Mouse (Mus musculus): Measurements from ENCODE around the gene Hmx3. TPM values are rescaled to one million over a fixed set of nuclear protein-coding genes. Genes with fewer than 3 reads are reported as not detected.

The Hmx3 gene
- total RNA-seq, 4 experiments from 2014 or later, result not detected

DNA sequence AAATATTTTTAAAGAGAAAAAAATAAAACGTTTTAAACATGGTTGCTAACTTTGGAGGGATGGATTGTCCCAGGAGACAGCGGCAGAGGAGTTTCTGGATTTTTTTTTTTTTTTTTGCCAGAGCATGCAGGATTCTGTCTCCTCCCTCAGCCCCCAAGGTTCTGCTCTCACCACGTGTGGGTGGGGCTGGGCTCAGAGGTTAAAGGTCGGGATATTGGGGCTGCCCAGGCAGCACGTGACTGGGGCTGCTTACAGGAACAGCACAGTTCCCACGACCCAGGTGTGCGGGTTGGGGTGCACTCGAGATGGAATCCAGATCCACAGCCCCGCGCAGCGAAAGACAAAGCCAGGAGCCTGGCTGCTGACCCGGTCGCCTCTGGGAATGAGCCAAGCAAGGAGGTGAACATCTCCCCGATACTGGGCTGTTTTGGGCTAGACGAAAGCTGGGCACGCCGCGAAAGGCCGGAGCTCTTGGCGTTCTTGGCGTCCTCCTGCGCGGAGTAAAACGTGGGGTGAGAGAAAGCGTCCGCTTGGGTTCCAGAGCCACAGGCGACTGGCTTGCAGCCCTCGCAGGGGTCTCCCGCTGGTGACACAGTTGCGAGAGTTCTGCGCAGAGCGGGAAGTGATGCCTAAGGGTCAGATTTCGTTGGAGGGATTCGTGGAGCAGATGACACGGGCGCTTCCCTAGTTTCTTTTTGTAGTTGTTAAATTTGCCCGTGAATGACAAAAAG lies 14.0 kb downstream of the Hmx3 start:
- DNase-seq (ENCODE audit: low spot score in 2 of 2), result no peak

GRCm38 (mm10) chr7:131557751-131558150 lies 15.1 kb downstream of the Hmx3 start:
- no peak for DNase-seq (ENCODE audit: low spot score in 2 of 2)

DNA sequence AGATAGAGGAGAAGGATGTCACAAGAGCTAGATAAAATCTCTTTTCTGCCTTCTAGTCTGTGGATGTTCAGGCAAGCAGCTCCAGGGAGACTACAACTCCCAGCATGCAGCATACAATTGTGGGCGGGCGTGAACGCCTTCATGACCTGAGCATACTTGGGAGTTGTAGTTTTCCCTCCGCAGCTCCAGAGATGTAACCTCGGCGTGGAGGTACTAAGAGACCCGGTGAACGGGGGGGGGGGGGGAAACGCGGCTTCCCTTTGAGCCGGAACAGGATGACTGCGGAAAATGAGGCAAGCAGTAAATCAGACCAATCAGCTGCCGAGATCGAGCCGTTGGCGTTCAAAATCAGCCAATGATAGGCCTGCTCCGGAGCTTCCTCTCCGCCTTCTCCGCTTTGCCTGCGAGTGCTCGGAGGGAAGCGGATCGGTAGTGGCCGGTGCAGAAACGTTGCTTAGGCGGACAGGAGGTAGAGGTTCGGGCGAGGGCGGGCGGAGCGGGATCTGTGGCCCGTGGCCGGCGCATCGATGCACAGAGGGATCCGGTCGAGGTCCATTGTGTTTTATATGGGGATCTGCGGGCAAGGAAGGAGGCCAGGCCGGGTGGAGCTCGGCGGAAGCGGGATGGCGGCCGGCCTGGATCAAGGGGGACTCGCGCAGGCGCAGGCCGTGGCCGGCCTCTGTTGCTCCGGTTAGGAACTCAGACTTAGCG lies 17.5 kb downstream of the Hmx3 start, which contains the start of gene Bub3:
Gene Bub3 (plus strand): TSS at position 237 of the 711 bp plus-strand sequence.
- peak; percentile 91 to 94 for DNase-seq (ENCODE audit: low spot score in 2 of 2)

DNA sequence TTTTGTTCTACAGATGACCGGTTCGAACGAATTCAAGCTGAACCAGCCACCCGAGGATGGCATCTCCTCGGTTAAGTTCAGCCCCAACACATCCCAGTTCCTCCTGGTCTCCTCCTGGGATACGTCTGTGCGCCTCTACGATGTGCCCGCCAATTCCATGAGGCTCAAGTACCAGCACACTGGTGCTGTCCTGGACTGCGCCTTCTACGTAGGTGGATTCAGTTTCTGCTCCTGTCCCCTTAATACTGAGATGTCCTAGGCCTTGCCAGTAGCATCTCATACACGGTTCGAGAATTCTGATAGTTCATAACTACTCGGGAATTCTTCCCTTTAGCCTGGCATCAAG lies 18.0 kb downstream of the Hmx3 start:
- DNase-seq (ENCODE audit: low spot score in 2 of 2), result no peak

DNA sequence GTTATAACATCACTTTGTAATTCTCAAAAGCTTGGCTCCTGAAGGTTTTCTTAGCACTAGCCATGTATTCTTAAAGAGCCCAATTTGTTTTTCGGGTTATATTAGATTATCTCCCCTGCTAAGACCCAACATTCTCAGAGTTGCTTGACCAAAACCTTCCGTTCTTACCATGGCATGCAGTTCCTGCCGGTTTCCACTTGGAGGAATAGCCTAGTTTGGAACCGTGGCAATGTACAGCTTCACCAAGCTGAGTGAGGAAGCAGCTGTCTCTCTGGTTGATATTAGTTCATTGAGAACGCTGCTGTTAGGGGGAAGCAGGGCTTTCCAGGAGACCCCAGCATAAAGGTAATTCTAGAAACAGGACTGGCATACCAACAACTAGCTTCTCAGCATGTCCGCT lies 32.6 kb downstream of the Hmx3 start:
- DNase-seq (ENCODE audit: low spot score in 2 of 2), result no peak

DNA sequence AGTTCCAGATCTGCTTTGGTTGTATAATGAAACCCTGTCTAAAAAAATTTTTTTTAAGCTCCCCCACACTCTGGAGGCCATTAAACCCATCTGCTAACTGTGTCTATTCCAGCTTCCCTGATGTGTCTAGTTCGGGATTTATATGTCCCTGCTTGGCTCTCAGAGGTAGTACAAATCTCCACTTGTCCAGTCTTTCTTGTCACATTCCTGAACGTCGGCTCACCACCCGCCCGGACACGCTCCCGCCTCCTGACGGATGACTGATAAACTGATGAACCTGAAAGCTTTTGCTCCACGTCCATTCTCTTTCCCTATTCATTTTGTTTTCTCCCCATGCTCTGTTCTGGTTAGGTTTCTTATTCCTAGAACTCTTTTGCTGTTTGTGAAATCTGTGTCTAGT lies 39.5 kb downstream of the Hmx3 start:
- no peak for DNase-seq (ENCODE audit: low spot score in 2 of 2)

- no peak for DNase-seq (ENCODE audit: low spot score in 2 of 2)
These were observed 42.9 kb downstream of the Hmx3 start for GRCm38 (mm10) chr7:131585551-131585950.

Other genes with a start within 250 kb of the Hmx3 start
- gene Cuzd1, start 220.6 kb upstream of the Hmx3 start, total RNA-seq (2022), result under 1 TPM in 1 of 4 experiments, not detected in 3; 0.16 TPM
- under 1 TPM in 2 of 4 experiments, not detected in 2; 0.68 to 0.75 TPM for gene Fam24b, start 213.4 kb upstream of the Hmx3 start, total RNA-seq (2022)
- not detected for gene Fam24a, start 209.0 kb upstream of the Hmx3 start, total RNA-seq (2022)
- gene 2310057M21Rik, start 180.1 kb upstream of the Hmx3 start, total RNA-seq (2022), result 10 to 100 TPM; 22.3 to 28.2 (median 27.6) TPM
- gene Pstk, start 171.7 kb upstream of the Hmx3 start, total RNA-seq (2022), result 10 to 100 TPM; 43.9 to 67.5 (median 51.1) TPM
- 10 to 100 TPM; 47.0 to 53.1 (median 50.9) TPM for gene Ikzf5, start 132.3 kb upstream of the Hmx3 start, total RNA-seq (2022)
- gene Acadsb, start 132.3 kb upstream of the Hmx3 start, total RNA-seq (2022), result 100 to 1,000 TPM in 2 of 4 experiments, 10 to 100 TPM in 2; 94.7 to 113 (median 102) TPM
- not detected for gene Hmx2, start 5.9 kb downstream of the Hmx3 start, total RNA-seq (2022)
- 10 to 100 TPM; 60.8 to 68.8 (median 62.0) TPM for gene Bub3, start 17.4 kb downstream of the Hmx3 start, total RNA-seq (2022)